Mouse (Mus musculus) thymus, postnatal 14 days (tissue): ENCODE data around the gene Slc37a1.

Experiments used
- DNase-seq: peaks from one replicate; pipeline ENCODE4 v3.0.0; 2021

The Slc37a1 gene

GRCm38 (mm10) chr17:31295215-31295891, 8.8 kb downstream of the Slc37a1 start:
- DNase-seq = peak; percentile 83

GRCm38 (mm10) chr17:31295892-31296781, 9.5 kb downstream of the Slc37a1 start:
- peak; percentile 91 for DNase-seq

GRCm38 (mm10) chr17:31297521-31297939, 10.9 kb downstream of the Slc37a1 start:
- DNase-seq = no peak

- no peak for DNase-seq
Observed at GRCm38 (mm10) chr17:31298419-31299209, 12.0 kb downstream of the Slc37a1 start.

- DNase-seq = peak; percentile 71
Observed at GRCm38 (mm10) chr17:31299981-31300380, 13.4 kb downstream of the Slc37a1 start.

GRCm38 (mm10) chr17:31300736-31301135, 14.1 kb downstream of the Slc37a1 start:
- DNase-seq = peak; percentile 52

GRCm38 (mm10) chr17:31303401-31303800, 16.8 kb downstream of the Slc37a1 start:
- no peak for DNase-seq

GRCm38 (mm10) chr17:31304895-31305775, 18.5 kb downstream of the Slc37a1 start:
- no peak for DNase-seq

- DNase-seq = no peak
Observed at GRCm38 (mm10) chr17:31305776-31306120, 19.2 kb downstream of the Slc37a1 start.

GRCm38 (mm10) chr17:31307756-31308155, 21.2 kb downstream of the Slc37a1 start:
- DNase-seq = no peak

GRCm38 (mm10) chr17:31308291-31308816, 21.8 kb downstream of the Slc37a1 start:
- no peak for DNase-seq

GRCm38 (mm10) chr17:31309281-31309793, 22.7 kb downstream of the Slc37a1 start:
- no peak for DNase-seq

GRCm38 (mm10) chr17:31311047-31311446, 24.5 kb downstream of the Slc37a1 start:
- DNase-seq = no peak

- no peak for DNase-seq
Observed at GRCm38 (mm10) chr17:31312648-31313047, 26.1 kb downstream of the Slc37a1 start.

GRCm38 (mm10) chr17:31315046-31315792, 28.6 kb downstream of the Slc37a1 start:
- no peak for DNase-seq

- no peak for DNase-seq
Observed at GRCm38 (mm10) chr17:31315993-31316392, 29.4 kb downstream of the Slc37a1 start.

- DNase-seq = no peak
Observed at GRCm38 (mm10) chr17:31316998-31317397, 30.4 kb downstream of the Slc37a1 start.

- peak; percentile 38 for DNase-seq
Observed at GRCm38 (mm10) chr17:31317521-31318272, 31.1 kb downstream of the Slc37a1 start.

GRCm38 (mm10) chr17:31318906-31319767, 32.5 kb downstream of the Slc37a1 start:
- no peak for DNase-seq
